Mouse (Mus musculus) lung, adult 2 months (tissue): ENCODE measurements around the gene Ndufb4.

Experiments
- CTCF ChIP-seq: fragments of 200-500 bp; IDR thresholded peaks from 2 replicates; pipeline ENCODE4 v1.5.1; 2011; ENCODE audit warnings: mild to moderate bottlenecking, low read length, control low read depth; ENCODE audit not compliant: insufficient read depth
- POLR2A ChIP-seq: fragments of 200-500 bp; IDR thresholded peaks from 2 replicates; pipeline ENCODE4 v1.6.1; 2011; ENCODE audit warnings: low read depth, mild to moderate bottlenecking, control low read depth, low read length, borderline replicate concordance; ENCODE audit errors: extremely low read depth

DNA sequence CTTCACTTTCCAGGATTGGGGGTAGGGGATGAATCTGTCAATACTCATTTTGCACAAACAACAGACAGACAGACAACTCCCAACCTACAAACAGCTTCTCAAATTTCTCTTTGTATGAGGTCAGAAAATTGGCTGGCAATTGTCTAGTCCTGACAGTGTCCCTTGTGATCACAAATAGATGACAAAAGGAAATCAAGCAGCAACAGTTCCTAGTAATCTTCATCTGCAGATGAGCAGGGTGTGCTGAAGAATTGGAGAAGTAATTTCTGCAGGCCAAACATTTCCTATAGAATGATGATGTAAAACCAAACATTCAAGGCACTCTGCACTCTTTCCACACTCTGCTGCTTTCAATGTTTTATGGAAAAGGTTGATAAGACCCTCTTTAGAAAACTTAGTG is 16.5 kb downstream of the Ndufb4 start:
- TF ChIP-seq CTCF (no peak), POLR2A (no peak)
